Mouse (Mus musculus): ENCODE measurements around the gene Samd3.

- TF ChIP-seq CTCF (IDR thresholded peaks at IDR 0.05; ENCODE audit: low read depth) = no peak
- TF ChIP-seq EP300 (IDR thresholded peaks at IDR 0.05; ENCODE audit: low read depth) = no peak
Measured at GRCm38 (mm10) chr10:26232071-26232653, 2.7 kb downstream of the Samd3 start.
